Mouse (Mus musculus) heart, postnatal 25 days (tissue): ENCODE data around the gene Thtpa. TPM values are rescaled to one million over a fixed set of nuclear protein-coding genes. Genes with fewer than 3 reads are reported as not detected.

ENCODE experiments used
- DNase-seq: peaks from one replicate; pipeline ENCODE4 v3.0.0; 2022; ENCODE audit warnings: low spot score
- intact Hi-C: fragments of 180-260 bp; cut with DNase I; formaldehyde crosslinking; loops from one replicate; pipeline ENCODE4 v1.15.1; 2025
- total RNA-seq, 2 experiments: library from RNA; stranded (reverse); gene quantifications; 2 replicates each; pipeline ENCODE4 v1.2.3; 2021

Thtpa gene
- total RNA-seq, 2 experiments from 2014 or later = 12.3 to 13.2 TPM

GRCm38 (mm10) chr14:55076956-55077355, 17.6 kb upstream of the Thtpa start:
- DNase-seq = no peak
- intact Hi-C loops = no loop called here

GRCm38 (mm10) chr14:55077481-55078365, 16.9 kb upstream of the Thtpa start:
- intact Hi-C loops = loop anchor here (2.0 kb wide), 1 partner anchor 17 kb away; the partner anchor contains the start of gene Thtpa
- DNase-seq = no peak

- intact Hi-C loops = loop anchor here (2.0 kb wide), 1 partner anchor 16 kb away; the partner anchor contains the start of gene Thtpa
- no peak for DNase-seq
Measured at GRCm38 (mm10) chr14:55078366-55078989, 16.1 kb upstream of the Thtpa start.

GRCm38 (mm10) chr14:55079214-55079970, 15.2 kb upstream of the Thtpa start:
- DNase-seq = no peak
- intact Hi-C loops = loop anchor here (1.0 to 2.0 kb wide), 2 partner anchors 15 to 55 kb away; partner anchors contain the start of gene Thtpa

GRCm38 (mm10) chr14:55081105-55081504, 13.5 kb upstream of the Thtpa start:
- DNase-seq = no peak
- intact Hi-C loops = no loop called here

GRCm38 (mm10) chr14:55083481-55083880, 11.1 kb upstream of the Thtpa start:
- intact Hi-C loops = no loop called here

GRCm38 (mm10) chr14:55085324-55086008, 9.1 kb upstream of the Thtpa start:
- no peak for DNase-seq
- intact Hi-C loops = no loop called here

More at GRCm38 (mm10) chr14:55083481-55083880, 11.1 kb upstream of the Thtpa start:
- no peak for DNase-seq

- no peak for DNase-seq
- intact Hi-C loops = no loop called here
Measured at GRCm38 (mm10) chr14:55086009-55086514, 8.5 kb upstream of the Thtpa start.

- no peak for DNase-seq
- intact Hi-C loops = no loop called here
Measured at GRCm38 (mm10) chr14:55089199-55089947, 5.2 kb upstream of the Thtpa start.

- DNase-seq = no peak
- intact Hi-C loops = no loop called here
Measured at GRCm38 (mm10) chr14:55091209-55091865, 3.2 kb upstream of the Thtpa start.

GRCm38 (mm10) chr14:55092011-55092577, 2.5 kb upstream of the Thtpa start, which contains the start of gene Zfhx2:
Zfhx2 (minus strand) TSS chr14:55092324.
- intact Hi-C loops = no loop called here
- peak; percentile 80 for DNase-seq

GRCm38 (mm10) chr14:55093927-55094326, 657 bp upstream of the Thtpa start:
- DNase-seq = no peak
- intact Hi-C loops = loop anchor here (2.0 kb wide), 2 partner anchors 15 to 21 kb away; no protein-coding TSS in a partner anchor

GRCm38 (mm10) chr14:55095263-55095662, 679 bp downstream of the Thtpa start:
- intact Hi-C loops = loop anchor here (2.0 to 5.0 kb wide), 3 partner anchors 16 to 193 kb away; no protein-coding TSS in a partner anchor

GRCm38 (mm10) chr14:55095671-55096070, 1.1 kb downstream of the Thtpa start:
- intact Hi-C loops = loop anchor here (2.0 to 5.0 kb wide), 3 partner anchors 17 to 193 kb away; no protein-coding TSS in a partner anchor
- DNase-seq = no peak

More at GRCm38 (mm10) chr14:55095263-55095662, 679 bp downstream of the Thtpa start:
- DNase-seq = no peak

GRCm38 (mm10) chr14:55096573-55097087, 2.0 kb downstream of the Thtpa start:
- no peak for DNase-seq
- intact Hi-C loops = loop anchor here (1.0 to 5.0 kb wide), 2 partner anchors 72 to 194 kb away; no protein-coding TSS in a partner anchor

- intact Hi-C loops = loop anchor here (1.0 to 5.0 kb wide), 2 partner anchors 73 to 195 kb away; no protein-coding TSS in a partner anchor
- DNase-seq = no peak
Measured at GRCm38 (mm10) chr14:55097646-55098045, 3.1 kb downstream of the Thtpa start.

- intact Hi-C loops = loop anchor here (5.0 kb wide), 1 partner anchor 196 kb away; no protein-coding TSS in a partner anchor
- DNase-seq = no peak
Measured at GRCm38 (mm10) chr14:55098067-55098466, 3.5 kb downstream of the Thtpa start.
